Mouse (Mus musculus): Measurements from ENCODE around the gene Slc7a5.
A peak's percentile ranks its signal among the peaks of the same experiment; 100 is the strongest.

Slc7a5 gene

DNA sequence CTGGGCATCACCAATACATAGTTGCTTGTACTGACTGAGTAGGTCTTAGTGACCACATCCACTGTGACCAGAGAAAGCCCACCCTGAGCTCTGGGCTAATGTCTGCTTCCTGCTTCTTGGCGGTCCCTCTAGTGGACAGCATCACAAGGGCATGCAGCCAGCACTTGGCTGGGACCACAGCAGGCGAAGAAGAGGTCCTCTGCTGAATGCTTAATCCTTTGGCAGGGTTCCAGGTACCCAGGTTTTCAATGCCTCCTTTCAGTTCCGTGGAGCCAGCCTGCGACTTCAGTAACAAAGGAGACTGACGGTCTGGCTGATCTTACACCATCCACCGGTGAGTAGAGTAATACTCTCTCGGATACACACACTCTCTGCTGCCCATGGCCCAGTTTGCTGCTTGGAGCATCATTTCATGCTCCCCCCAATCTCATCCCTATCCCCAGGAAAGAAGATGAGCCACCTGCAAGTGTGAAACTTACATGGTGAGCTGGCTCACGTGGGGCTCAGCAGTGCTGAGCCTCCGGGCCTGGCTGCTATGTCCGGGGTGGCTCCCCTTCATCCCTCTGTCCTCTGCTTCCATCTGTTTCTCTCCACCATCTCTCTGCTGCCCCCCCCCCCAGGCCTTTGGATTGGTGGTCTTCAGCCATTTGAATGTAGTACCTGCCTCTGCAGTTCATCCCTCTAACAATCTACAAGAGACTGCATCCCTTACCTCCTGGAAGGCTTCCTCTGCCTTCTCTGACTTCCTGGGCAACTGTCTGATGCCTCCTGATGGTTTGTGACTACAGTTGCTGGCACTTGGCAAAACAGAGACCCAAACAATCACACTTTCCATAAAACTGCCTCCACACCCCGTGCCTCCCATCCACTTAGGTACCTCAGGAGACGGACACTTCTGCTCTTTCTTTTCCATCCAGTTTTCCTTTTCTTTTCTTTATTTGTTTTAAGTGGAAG lies 28.1 kb upstream of the Slc7a5 start:
- DNase-seq (ENCODE audit: low spot score): no peak

- DNase-seq (ENCODE audit: low spot score): no peak
Measured at GRCm38 (mm10) chr8:121934923-121935322, 27.4 kb upstream of the Slc7a5 start.

- DNase-seq (ENCODE audit: low spot score): no peak
Measured at GRCm38 (mm10) chr8:121934506-121934905, 27.0 kb upstream of the Slc7a5 start.

GRCm38 (mm10) chr8:121932668-121933520 lies 25.4 kb upstream of the Slc7a5 start:
- no peak for DNase-seq (ENCODE audit: low spot score)

DNA sequence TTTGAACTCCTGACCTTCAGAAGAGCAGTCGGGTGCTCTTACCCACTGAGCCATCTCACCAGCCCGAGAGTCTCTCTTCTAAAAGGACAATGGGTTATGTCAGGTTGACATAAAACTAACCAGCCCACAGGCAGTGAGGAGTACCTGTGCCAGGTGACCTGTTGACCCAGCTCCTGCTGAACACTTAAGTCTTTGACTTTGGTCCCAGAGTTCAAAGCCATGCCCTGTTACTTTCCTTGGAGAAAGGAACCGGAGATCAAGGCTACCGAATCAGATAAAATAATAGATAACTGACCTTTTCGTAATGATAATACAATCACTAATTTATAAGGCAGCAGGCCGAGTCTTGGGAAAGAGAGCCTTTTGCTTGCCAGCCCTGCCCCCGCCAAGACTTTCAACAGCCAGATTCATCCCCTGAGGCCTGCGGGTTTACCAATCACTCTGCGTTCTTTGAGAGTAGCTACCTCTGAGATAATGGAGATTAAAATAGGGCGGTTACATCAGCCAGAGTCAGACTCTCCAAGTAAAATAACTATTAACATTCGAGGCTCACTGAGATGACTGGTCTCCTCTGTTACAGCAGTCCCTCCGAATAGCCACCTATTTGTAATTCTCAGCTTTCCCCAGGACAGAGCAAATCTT lies 24.7 kb upstream of the Slc7a5 start:
- no peak for DNase-seq (ENCODE audit: low spot score)

DNA sequence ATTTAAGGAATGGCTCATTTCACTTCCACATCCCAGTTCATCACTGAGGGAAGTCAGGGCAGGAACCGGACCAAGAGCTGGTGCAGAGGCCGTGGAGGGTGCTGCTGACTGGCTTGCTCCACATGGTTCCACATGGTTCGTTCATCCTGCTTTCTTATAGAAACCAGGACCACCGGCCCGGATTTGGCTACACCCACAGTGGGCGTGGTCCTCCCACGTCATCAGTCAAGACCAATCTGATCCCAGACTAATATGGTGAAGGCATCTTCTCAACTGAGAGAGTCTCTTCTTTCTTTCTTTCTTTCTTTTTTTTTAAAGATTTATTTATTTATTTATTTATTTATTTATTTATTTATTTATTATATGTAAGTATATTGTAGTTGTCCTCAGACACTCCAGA lies 24.1 kb upstream of the Slc7a5 start:
- no peak for DNase-seq (ENCODE audit: low spot score)

DNA sequence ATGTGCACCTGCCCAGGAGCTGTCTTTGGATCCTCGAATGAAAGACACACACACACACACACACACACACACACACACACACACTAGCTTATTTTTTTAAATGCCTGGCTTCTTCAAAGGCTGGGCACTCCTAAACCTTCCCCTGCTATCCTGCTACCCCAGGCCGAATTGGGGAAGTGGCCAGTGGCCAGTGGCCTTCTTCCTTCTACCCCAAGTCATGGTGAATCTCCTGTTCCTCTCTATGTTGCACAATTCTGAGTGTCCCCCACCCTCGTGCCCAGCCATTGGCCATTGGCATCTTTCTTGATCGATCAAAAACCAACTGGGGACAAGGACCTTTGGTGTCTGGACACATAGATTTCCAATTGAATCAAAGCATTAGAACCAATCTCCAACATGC lies 22.6 kb upstream of the Slc7a5 start:
- no peak for DNase-seq (ENCODE audit: low spot score)

- DNase-seq (ENCODE audit: low spot score): no peak
Measured at GRCm38 (mm10) chr8:121927316-121927715, 19.8 kb upstream of the Slc7a5 start.

- no peak for DNase-seq (ENCODE audit: low spot score)
Measured at GRCm38 (mm10) chr8:121926266-121926665, 18.8 kb upstream of the Slc7a5 start.

- no peak for DNase-seq (ENCODE audit: low spot score)
Measured at GRCm38 (mm10) chr8:121925624-121926023, 18.1 kb upstream of the Slc7a5 start.

DNA sequence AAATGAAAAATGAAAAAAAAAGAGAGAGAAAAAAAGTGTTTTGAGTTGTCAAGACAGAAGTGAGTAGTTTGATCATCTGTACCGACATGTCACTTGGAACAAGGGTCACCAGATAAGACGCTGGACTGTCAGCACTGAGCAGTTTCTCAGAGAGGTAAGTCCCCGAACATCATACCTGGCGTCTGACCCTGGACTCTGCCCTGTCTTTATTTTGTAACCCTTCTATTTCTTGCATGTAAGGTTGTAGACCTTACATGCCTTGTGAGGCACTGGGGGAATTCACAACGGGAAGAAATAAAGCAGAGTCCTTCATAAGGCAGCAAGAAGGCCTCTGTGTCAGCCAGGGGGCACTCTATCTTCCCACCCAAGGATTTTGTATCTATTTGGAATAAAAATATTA lies 17.2 kb upstream of the Slc7a5 start:
- no peak for DNase-seq (ENCODE audit: low spot score)

GRCm38 (mm10) chr8:121922101-121922500 lies 14.6 kb upstream of the Slc7a5 start:
- DNase-seq (ENCODE audit: low spot score): no peak

- no peak for DNase-seq (ENCODE audit: low spot score)
Measured at GRCm38 (mm10) chr8:121921582-121921981, 14.1 kb upstream of the Slc7a5 start.

DNA sequence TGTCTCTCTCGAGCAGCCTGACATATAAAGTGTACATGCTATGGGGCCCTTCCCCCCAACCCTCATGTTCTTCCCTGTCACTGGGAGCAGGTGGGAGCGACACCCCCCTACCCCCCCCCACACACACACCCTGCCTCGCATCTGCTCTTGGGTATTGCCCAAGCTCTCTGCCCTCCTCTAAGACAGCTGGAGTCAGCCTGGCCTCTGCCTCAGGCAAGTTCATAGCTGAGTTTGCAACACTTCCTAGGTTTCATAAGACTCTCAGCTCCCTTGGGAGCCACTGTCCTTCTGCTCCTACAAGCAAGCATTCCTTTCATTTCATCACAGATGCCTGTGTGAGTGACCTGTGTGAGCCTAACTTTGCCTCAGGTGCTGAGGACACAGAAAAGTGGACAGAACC lies 12.2 kb upstream of the Slc7a5 start:
- no peak for DNase-seq (ENCODE audit: low spot score)

- no peak for DNase-seq (ENCODE audit: low spot score)
Measured at GRCm38 (mm10) chr8:121919158-121919557, 11.7 kb upstream of the Slc7a5 start.

- DNase-seq (ENCODE audit: low spot score): no peak
Measured at GRCm38 (mm10) chr8:121913378-121913777, 5.9 kb upstream of the Slc7a5 start.

- DNase-seq (ENCODE audit: low spot score): no peak
Measured at GRCm38 (mm10) chr8:121912831-121913230, 5.3 kb upstream of the Slc7a5 start.

GRCm38 (mm10) chr8:121911987-121912386 lies 4.5 kb upstream of the Slc7a5 start:
- no peak for DNase-seq (ENCODE audit: low spot score)

DNA sequence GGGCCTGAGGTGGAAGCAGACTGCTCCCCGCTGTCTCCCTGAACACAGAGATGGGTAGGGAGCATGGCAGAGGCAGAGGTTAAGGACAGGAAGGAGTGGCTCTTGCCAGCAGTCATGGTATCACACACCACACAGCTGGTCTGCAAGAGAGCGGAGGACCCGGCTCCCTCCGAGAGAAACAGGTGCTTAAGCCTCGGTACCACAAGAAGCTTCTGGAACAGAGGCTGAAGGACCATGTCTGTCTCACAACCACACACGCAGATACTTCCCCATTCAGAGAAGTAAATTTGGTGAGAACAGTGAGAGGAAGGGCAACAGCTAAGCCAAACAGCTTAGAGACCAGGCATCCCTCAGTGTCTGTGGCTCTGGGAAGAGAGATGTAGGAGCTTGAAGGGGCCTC lies 3.9 kb upstream of the Slc7a5 start:
- DNase-seq (ENCODE audit: low spot score): no peak

- peak; percentile 61 for DNase-seq (ENCODE audit: low spot score)
Measured at GRCm38 (mm10) chr8:121909663-121910062, 2.2 kb upstream of the Slc7a5 start.

GRCm38 (mm10) chr8:121909148-121909541 lies 1.7 kb upstream of the Slc7a5 start:
- no peak for DNase-seq (ENCODE audit: low spot score)

DNA sequence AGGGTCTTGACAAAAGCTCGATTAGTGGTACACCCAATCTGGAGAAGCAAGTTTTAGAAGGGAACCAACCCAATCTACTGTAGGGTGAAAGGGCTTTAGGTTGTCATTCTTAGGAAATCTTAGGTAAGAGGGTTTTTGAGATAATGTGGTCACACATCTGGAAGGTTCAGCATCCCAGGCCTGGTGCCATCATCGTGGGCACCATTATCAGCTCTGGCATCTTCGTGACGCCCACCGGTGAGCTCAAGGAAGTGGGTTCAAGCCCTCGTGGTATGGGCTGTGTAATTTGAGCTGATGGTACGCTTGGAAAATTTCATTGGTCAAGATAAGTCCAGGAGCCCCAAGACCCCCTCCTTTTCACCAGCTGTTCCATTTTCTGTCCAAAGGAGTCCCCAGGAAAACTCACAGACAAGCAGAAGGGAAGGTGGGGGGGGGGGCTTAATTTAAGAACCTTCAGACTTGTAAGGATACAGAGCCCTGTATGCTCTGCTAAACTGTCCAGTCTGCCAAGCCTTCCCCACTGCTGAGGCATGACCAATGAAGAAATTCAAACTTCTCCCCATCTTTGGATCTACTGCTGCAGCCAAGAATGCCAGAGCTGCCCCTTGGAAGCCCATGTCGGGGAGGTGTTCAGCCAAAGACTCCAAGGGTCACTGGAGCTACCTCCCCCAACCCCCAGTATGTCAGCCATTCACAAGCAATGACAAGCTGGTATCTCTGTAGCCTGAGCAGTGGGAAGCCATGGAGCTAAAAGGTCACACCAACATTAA lies 1.1 kb upstream of the Slc7a5 start:
- DNase-seq (ENCODE audit: low spot score): no peak

Measured in left cerebral cortex, adult 11 months (tissue).